Mouse (Mus musculus) G1E-ER4 (cell line): ENCODE measurements around the gene Crym. TPM values are rescaled to one million over a fixed set of nuclear protein-coding genes. Genes with fewer than 3 reads are reported as not detected.

Experiments
- GATA1 ChIP-seq: IDR thresholded peaks from one replicate; pipeline ENCODE4 v1.8.0; 2012; ENCODE audit warnings: low read length, inconsistent platforms
- polyA plus RNA-seq: library from polyadenylated mRNA; stranded (reverse); fragments of >175 nt; gene quantifications from 2 replicates; pipeline ENCODE4 v1.2.3, GENCODE M21; 2012

The Crym gene
- polyA plus RNA-seq, result not detected in 2 replicates

DNA sequence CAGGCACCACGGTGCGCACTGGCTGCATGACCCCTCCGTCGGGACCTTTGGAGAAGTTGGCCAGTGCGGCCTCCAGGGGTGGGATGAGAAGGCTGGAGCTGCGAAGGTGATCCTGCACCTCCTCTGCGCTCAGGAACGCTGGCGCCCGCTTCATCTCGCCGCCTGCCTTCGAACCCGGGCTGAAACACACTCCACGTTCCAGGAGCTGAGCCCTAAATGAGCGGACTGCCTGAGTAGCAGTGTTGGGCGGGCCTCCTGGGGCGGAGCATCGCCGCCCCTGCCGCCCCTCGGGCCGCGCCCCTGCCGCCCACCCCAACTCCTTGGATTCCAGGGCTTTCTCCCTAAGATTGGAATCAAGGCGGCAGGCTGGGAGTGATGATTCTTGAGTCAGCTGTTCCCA, at the start of gene Crym:
TSS of gene Crym (minus strand) at position 341 of the 400 bp plus-strand sequence.
- no peak for TF ChIP-seq GATA1

DNA sequence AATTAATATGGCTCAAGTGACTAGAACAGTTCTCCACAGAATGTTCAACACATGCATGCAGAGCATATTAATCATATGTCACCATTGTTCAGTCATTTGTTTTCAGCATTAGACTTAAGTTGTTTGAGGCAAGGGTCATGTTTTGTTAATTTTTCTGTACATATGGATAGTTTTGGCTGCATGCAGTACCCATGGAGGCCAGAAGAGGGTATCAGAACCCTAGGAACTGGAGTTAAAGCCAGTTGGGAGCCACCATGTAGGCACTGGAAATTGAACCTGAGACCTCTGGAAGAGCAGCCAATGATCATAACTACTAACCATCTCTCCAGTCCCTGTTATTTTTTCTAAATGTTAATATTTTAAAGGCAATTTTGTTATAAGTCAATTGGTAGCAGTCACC, 39.2 kb upstream of the Crym start:
- no peak for TF ChIP-seq GATA1

DNA sequence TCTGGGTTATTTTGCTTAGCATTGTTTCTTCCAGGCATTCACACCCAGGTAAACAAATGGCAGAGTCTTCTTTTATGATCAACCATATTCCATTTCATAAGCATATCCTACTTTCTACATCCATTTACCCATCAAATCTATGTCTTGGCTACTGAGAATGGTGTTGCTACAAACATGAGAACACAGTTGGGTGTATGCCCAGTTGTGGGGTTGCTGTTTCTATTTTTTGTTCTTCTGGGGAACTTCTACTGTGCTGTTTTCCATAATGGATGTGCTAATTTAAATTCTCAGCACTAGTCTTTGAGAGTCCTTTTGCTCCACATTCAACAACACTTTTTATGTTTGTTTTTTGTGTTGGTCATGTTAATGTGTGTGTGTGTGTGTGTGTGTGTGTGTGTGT, 26.6 kb upstream of the Crym start:
- no peak for TF ChIP-seq GATA1

DNA sequence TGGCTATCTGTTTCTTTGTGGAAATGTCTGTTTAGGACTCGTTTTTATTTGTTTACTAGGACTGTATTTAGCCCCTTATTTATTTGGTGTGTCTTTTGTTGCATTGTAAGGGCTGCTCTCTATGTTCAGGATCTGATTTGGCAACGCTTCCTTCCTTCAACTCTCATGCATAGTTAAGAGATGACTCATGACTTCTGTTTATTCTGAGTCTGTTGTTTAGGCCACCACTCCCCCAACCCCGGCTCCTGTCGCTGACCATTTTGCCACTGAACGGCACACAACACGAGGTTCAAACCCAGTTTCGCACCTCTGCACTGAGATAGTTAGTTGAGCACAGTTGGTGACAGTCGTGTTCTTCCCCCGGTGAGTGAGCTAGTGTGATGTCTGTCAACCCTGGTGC, 4.1 kb upstream of the Crym start:
- TF ChIP-seq GATA1, result no peak

DNA sequence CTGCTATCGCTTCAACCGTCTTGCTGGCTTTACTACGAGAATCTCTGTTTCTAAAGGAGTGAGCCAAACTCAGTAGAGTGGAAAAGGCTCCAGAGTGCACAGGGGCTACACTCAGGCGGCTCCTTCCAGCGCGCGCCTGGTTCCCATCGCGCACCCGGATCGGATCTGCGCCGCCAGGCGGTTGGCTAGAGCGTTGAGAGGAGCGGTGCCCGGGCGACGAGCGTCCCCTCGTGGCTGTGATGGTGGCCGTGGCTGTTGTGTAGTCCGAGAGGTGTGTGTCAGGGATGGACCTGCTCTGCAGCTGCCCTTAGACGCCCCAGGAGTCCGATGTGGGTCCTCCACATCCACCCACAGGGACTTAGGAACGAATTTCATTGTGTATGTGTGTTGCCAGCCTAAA, 1.9 kb upstream of the Crym start, which contains the start of gene Abca14:
TSS of gene Abca14 (plus strand) at position 173 of the 400 bp plus-strand sequence.
- TF ChIP-seq GATA1, result no peak

DNA sequence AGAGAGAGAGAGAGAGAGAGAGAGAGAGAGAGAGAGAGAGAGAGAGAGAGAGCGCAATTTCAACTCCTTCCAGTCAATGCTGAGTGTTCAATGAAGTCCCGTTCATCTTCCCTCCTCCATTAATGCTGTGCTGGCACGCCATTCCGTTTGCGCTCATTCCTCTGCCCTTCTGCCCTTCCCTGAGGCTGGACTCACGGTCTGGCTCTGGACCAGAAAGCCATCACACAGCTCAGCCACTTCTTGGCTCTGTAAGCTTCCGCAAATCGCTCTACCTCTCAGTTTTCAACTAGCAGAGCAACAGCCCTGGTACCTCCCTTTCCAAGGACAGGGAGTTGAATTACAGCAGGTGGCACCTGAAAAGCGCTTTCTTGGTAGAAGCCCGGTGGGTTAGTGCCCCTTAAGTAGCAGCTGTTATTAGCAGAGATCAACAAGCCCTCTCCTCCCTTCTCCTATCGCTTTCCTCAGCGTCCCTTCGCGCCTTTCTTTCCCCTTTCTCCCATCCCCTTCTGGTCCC, 623 bp downstream of the Crym start:
- TF ChIP-seq GATA1, result no peak

DNA sequence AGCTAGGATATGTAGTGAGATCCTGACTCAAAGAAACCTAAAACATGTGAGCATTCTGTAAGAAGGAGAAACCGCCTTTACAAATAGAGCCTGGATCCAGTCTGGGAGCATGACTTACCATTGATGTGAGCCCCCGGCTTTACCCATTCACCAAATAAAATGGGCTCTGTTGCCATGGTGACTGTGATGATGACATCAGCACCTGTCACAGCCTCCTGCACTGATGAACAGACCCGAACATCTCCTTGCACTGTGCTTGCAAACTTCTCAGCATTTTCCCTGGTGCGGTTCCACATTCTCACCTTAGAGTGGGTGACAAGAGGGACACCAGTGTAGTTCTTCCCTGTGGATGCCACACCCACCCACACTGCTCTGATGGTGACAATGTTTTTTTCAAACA, 6.7 kb downstream of the Crym start:
- TF ChIP-seq GATA1, result no peak

DNA sequence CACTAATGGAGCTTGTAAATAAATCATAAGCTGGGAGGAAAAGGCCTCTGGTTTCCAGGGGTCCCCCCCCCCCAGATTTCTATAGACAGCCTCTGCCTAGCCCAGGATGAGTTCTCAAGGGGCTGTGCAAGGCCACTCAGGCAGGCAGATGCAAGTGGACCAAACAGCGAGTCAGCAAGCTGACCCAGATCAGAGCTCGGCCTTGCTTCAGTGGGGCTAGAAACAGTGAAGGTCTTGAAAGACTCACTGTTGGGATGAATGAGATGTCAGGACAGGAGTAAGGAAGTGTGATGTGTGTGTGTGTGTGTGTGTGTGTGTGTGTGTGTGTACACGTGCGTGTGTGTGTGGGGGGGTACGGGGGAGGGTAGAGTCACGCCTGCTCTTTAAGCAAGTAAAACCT, 9.1 kb downstream of the Crym start:
- TF ChIP-seq GATA1, result no peak

DNA sequence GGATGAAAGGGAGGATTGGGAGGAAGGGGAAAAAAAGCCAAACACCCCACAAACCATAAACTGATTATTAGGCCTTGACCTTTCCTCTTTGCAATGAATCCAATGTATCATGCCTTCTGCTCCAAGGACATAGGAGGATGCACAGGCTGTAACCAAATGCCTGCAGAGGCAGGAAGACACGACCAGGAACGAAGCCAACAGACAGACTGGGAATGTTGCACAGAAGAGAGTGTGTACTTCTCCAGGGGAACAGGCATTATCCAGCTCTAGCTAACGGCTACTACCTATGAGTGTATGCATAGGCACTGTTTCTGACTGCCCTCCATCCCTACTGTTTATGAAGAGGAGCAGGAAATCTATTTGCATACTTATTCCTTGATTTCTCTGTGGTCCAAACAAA, 9.7 kb downstream of the Crym start:
- TF ChIP-seq GATA1, result no peak

DNA sequence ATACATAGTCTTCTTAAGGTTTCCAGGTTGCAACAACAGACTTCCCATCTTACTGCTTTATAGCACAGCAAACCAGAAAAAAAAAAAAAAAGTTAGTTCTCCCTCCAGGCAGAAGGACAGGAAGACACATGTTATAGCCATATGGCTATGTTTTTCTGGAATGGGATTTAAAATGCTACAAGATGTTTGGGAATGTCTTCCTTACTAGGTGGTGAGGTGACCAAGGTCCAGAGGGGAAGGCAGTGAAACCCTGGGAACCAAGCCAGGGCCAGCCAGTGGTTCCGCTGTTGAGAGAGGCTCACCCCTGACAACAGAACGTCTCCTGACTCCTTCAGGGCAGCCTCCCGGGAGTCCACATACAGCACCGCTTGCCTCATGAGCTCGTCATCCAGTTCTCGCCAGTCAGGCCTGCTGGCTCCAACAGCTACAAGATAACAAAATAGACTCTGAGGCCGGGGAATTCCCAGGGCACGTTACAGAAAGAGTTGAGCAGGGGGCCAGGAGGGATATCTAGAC, 11.7 kb downstream of the Crym start:
- no peak for TF ChIP-seq GATA1

DNA sequence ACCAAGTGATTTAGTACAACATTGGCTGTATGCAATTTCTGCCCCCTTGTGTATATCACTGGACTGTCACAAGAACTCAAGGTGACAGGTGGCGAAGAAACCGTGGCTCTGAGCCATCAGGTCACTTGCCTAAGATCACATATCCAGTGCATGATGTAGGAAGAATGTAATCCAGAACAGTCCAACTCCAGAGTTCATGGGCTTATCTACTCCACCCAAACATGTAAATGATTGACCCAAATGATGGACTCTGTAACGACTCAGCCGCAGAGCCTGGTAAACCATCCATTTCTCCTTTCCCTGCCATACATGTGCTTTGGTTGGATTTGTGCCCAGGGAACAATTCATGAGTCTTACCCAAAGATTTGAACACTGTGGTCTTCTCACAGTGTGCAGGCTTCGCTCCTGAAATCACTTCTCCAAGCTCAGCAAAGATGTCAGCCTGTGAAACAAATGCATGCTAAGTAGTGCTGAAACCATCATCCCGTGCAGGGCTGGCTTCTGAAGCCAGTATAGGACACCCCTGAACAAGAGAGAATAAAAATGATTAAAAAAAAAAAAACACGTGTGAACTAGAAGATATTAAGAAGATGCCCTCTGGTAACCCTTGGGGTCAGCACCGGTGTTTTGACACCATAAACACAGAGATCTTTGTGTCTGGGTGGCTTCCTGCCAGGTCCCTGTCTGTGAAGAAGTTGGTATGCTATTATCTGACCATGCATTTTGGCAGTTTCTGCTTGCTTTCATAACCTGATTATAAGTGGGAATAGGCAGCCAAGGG, 12.4 kb downstream of the Crym start:
- no peak for TF ChIP-seq GATA1

DNA sequence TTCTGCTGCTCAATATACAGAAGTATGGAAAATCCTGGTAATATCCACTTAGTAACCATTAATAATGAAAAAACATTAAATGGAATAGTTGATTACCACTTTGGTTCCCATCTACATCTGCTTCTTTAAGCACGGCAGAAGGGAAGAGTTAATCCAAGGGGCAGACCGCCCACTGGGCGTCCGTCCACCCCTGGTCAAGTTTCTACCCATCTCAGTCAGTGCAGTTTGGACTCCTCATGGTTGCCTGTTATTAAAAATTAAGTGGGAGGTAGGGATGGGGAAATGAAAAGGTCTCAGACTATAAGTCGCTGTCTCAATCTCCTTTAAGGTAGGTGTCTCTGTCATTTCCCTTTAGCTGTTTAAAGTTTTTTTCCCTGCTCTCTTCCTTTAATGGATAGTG, 13.0 kb downstream of the Crym start:
- no peak for TF ChIP-seq GATA1

DNA sequence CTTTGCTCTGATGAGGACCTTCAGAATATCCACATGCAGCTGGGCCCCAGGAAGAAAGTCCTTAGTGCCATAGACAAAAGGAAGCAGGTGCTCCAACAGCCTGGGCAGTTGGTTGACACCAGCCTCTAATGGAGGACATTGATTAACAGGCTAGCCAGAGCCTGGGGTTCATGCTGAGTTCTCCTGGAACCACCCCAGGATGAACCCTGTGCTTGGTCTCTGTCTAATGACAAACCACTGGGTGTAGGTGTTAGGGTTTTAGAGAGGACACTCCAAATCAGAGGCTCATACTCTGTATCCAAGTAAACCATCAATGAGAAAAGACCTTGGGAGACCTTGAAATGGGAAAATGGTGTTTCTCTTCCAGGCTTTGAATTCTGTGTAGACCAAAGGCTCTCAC, 19.0 kb downstream of the Crym start:
- TF ChIP-seq GATA1, result no peak

DNA sequence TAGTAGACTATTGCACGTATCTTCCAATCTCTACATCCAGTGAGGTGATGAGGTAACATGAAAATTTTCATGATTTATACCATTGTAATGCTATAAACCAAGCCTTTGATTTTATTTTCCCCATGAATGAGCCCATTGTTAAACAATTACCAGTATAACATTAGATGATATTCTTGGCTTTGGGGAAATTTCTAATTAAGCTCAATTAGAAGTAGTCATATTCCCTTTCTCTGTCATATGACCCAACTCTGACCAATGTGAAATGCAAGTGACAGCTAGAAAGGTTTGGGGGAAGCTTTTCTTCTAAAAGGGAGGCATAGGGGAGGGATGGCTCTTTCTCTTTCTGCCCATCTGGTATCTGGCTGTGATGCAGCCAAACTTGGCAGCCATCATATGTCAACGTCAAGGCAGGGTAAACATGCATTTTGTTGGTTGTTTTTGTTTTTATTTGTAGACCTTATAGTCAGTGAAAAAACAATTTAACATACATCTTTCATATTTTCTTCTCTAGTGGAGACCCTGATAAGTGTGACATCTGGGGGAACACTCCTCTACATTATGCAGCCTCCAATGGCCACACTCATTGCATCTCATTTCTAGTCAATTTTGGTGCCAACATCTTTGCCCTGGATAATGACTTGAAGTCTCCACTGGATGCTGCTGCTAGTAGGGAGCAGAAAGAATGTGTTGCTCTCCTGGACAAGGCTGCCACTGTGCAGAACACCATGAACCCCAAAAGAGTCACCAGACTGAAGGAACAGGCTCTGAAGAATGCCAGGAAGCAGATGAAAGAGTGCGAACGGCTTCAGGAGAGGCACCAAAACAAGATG, 20.3 kb downstream of the Crym start:
- no peak for TF ChIP-seq GATA1

DNA sequence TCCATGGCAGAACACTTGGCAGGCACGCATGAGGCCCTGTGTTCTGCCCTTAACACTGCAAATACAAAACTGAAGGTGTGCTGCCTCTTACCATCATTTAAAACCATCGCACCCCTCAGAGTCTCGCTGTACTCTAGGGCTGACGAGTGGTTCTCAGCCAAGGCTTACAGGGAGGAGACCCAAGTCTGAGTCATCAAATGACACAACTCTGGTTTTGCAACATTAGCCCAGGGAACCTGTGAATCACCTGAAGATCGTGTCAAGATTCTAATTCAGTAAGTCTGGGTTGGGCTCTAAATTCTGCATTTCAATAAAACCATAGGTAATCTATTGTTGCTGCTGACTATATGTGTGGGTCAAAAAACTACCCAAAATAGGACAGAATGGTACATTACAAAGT, 21.4 kb downstream of the Crym start:
- no peak for TF ChIP-seq GATA1

DNA sequence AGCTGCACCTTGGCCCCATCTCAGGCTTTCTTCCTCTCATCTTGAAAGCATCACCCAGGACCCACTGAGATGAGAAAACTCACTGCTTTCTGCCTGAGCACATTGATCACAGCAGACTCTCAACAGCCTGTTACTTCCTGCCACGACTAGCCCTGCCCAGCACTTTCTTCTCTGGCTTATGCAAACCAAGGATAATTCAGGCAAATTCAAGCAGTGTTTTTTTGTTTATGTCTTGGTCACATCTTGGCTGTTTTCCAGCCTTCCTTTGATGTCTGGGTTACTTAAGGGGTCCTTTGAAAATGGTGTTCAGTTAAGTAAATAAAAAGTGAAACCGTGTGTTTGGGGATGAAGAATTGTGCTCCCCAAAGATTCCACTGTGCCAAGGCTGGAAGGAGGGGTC, 23.0 kb downstream of the Crym start:
- TF ChIP-seq GATA1, result no peak
